Mouse (Mus musculus): ENCODE measurements at regions not wholly inside any gene's neighbourhood (a gene's known extent, or its start where the extent isn't known, plus 50 kb on each side); places are given as distances from the start of the nearest gene placed in this dataset.

DNA sequence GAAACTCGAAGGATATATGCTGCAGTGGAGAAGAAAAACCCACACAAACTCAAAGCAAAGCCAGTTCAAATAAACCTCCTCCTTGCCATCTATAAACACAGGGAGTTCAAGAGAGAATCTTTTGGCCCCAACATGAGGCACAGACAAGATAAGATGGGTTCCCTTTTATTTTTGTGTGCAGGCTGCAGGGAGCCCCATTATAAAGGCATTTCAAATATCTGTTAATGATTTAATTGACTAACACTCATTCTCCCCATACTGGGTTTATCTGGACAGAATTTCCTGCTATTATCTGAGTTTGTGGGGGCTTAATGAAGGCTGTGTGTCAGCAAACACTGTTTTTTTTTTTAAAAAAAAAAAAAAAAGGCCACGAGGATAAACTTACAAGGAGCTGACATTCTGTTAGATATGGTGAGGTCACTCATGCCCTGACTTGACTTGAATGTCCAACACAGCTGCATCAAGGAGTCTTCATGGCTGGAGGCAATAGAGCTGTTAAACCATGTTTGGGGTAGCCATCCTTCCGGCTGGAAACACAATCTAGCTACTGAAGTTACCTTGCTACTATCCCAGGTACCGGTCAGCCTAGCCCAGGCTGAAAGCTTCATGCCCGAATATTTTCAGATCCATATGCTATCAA is 423.8 kb downstream of the Wdr11 start:
- TF ChIP-seq CTCF (IDR thresholded peaks at IDR 0.05): no peak
- TF ChIP-seq EP300 (IDR thresholded peaks at IDR 0.05; ENCODE audit: insufficient read depth, low read depth, low read length): no peak

All from heart, adult 2 months (tissue).